Mouse (Mus musculus): ENCODE measurements around the gene Tra2a.

Gene Tra2a

GRCm38 (mm10) chr6:49209881-49210854 is 53.7 kb downstream of the Tra2a start:
- peak; percentile 40 for DNase-seq

- DNase-seq, result peak; percentile 48
Observed at GRCm38 (mm10) chr6:49208935-49209334, 54.9 kb downstream of the Tra2a start.

- peak; percentile 65 for DNase-seq
Observed at GRCm38 (mm10) chr6:49208297-49208930, 55.4 kb downstream of the Tra2a start.

GRCm38 (mm10) chr6:49206416-49206815 is 57.4 kb downstream of the Tra2a start:
- no peak for DNase-seq

GRCm38 (mm10) chr6:49195188-49195587 is 68.6 kb downstream of the Tra2a start:
- DNase-seq, result no peak

GRCm38 (mm10) chr6:49194536-49194935 is 69.3 kb downstream of the Tra2a start:
- DNase-seq, result no peak
